Mouse (Mus musculus): ENCODE measurements around the gene Fas.

DNA sequence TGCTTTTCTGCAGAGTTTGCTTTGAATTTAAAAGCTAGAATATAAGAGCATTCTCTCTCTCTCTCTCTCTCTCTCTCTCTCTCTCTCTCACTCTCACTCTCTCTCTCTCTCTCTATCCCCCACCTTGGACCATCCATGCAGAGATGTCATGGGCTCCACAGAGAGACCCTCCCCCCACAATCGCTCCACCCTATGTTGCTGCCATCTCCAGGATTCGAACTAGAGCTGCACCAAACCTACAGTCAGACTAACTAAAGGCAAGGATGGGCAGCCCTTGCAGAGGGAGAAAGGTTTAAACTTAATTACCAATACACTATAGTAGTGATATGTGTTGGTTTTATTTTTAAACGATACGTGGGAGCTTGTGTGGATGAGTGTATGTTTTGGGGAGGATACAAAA is 39.8 kb upstream of the Fas start:
- TF ChIP-seq POLR2A (IDR thresholded peaks at IDR 0.05; ENCODE audit: low read depth, low read length) = no peak
- TF ChIP-seq CTCF (conservative IDR thresholded peaks at IDR 0.05; ENCODE audit: insufficient read depth, insufficient read length, low read depth, low read length) = no peak
